Mouse (Mus musculus) neural tube, embryonic 11.5 days (tissue): Measurements from ENCODE around the gene Pecam1. TPM values are rescaled to one million over a fixed set of nuclear protein-coding genes. Genes with fewer than 3 reads are reported as not detected.

Source experiments
- ATAC-seq: fragments of 200-750 bp; cut with Nextera tagmentation; 2 replicates; pipeline ENCODE4 v1.8.0; 2017; ENCODE audit warnings: moderate number of reproducible peaks, mild to moderate bottlenecking, moderate TSS enrichment, moderate library complexity; ENCODE audit not compliant: insufficient read depth, low FRiP score, low TSS enrichment
- DNase-seq: peaks from one replicate; pipeline ENCODE4 v3.0.0-alpha.2; 2015; ENCODE audit warnings: low spot score
- H3K27ac ChIP-seq: fragments of 300-500 bp; sonication (generic); 2 replicates; pipeline ENCODE4 v1.5.1; 2014; ENCODE audit warnings: low read depth, mild to moderate bottlenecking, low read length
- H3K27me3 ChIP-seq: fragments of 300-500 bp; sonication (generic); 2 replicates; pipeline ENCODE4 v1.6.1; 2014; ENCODE audit warnings: mild to moderate bottlenecking, low read length, mixed read lengths; ENCODE audit not compliant: control insufficient read depth, insufficient read depth
- H3K36me3 ChIP-seq: fragments of 300-500 bp; sonication (generic); 2 replicates; pipeline ENCODE4 v1.6.1; 2014; ENCODE audit warnings: mild to moderate bottlenecking, low read length, moderate library complexity, mixed read lengths; ENCODE audit not compliant: control insufficient read depth, insufficient read depth
- H3K4me1 ChIP-seq: fragments of 300-500 bp; sonication (generic); 2 replicates; pipeline ENCODE4 v1.6.1; 2014; ENCODE audit warnings: low read length, mixed read lengths; ENCODE audit not compliant: control insufficient read depth, insufficient read depth
- H3K4me2 ChIP-seq: fragments of 300-500 bp; sonication (generic); 2 replicates; pipeline ENCODE4 v1.6.1; 2014; ENCODE audit warnings: low read depth, mild to moderate bottlenecking, moderate library complexity
- H3K4me3 ChIP-seq: fragments of 300-500 bp; sonication (generic); 2 replicates; pipeline ENCODE4 v1.5.1; 2014; ENCODE audit warnings: low read depth, low read length
- H3K9ac ChIP-seq: fragments of 300-500 bp; sonication (generic); 2 replicates; pipeline ENCODE4 v1.6.1; 2014; ENCODE audit warnings: mild to moderate bottlenecking, low read length
- H3K9me3 ChIP-seq: fragments of 300-500 bp; sonication (generic); 2 replicates; pipeline ENCODE4 v1.6.1; 2016; ENCODE audit warnings: low read length; ENCODE audit not compliant: control insufficient read depth
- WGBS: fragments of 180-500 bp; shearing (Covaris S2); extraction: QIAGEN DNeasy Blood & Tissue Kit; methylation state at CpG from one replicate; pipeline ENCODE4 v1.1.7; 2014; 5-methylcytosine and 5-hydroxymethylcytosine counted together
- polyA plus RNA-seq: library from polyadenylated mRNA; unstranded; fragments of >200 nt; fragmentation: Nextera tagmentation; extraction: Ambion mirVana; gene quantifications from 2 replicates; pipeline ENCODE4 v1.2.1, GENCODE M21; 2014

The Pecam1 gene
- polyA plus RNA-seq, 1 experiment from 2014 or later: 24.9 TPM

DNA sequence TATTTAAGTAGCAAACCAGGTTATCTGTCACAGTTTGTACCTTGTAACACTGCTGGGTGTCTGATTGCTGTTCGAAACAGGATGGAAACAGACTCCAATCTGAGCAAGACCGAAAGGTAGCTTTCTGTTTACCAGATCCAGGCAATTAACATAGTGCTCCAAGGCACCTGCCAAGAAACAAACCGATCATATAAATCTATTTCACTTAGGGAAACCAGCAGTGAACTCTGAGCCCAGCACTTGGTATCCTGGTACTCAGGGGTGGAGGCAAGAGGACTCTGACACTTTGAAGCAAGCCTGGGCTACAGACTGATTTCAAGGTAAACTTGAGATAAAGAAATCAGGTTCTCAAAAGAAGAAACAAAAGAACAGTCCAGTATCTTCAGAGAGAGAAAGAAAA, 27.0 kb upstream of the Pecam1 start:
- H3K4me1 ChIP-seq: no peaks in the 10 kb centered on the region
- H3K36me3 ChIP-seq: peaks cover 3% of the 10 kb centered on the region
- H3K4me2 ChIP-seq: no peak overlapping the region
- no peaks in the 10 kb centered on the region for H3K27me3 ChIP-seq
- no peak overlapping the region for H3K27ac ChIP-seq
- H3K9ac ChIP-seq: no peak overlapping the region
- WGBS: 90% methylated on average over 3 of the region's 3 CpGs
- H3K4me3 ChIP-seq: no peak overlapping the region
- no peaks in the 10 kb centered on the region for H3K9me3 ChIP-seq
- DNase-seq: no peak
- no peak for ATAC-seq

DNA sequence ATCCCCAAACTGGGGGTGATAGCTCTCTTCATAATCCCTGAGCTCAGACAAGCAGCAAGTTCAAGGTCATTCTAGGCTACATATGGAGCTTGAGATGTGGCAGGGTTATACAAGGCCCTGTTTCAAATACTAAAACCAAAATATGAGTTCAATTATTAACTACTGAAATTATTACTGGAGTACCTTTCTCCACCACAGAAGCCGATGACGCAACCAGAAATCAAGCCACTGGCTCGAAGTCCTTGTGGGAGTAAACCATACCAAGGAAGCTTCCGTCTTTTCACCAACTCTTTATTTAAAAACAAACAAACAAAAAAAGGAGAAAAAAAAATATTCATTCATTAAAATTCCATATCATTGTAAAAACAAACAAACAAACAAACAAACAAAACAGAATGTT, 26.5 kb upstream of the Pecam1 start:
- Histone ChIP-seq H3K9me3 (no peaks in the 10 kb centered on the region), H3K9ac (no peak overlapping the region), H3K4me3 (no peak overlapping the region), H3K27me3 (no peaks in the 10 kb centered on the region), H3K36me3 (peaks cover 3% of the 10 kb centered on the region), H3K4me2 (no peak overlapping the region), H3K4me1 (no peaks in the 10 kb centered on the region), H3K27ac (no peak overlapping the region)
- DNase-seq (no peak), ATAC-seq (no peak)
- WGBS: 95% methylated on average over 4 of the region's 4 CpGs

DNA sequence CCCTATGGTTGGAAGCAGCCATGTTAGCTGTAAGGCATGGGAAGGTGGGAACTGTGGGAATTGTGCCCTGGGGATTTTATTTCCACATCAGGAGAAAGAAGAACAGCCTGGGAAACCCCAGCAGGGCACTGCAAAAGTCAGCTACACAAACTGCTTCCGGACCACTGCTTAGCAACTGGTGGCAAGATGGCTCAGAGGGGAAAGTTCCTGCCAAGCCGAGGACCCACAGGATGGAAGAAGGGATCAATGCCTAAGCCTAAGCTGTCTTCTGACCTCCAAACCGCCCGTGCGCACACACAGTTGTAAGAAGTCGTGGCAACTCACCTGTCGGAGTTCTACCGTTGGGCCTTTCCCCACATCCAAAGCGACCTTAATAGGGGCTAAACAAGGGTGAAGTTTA, 22.6 kb upstream of the Pecam1 start:
- Histone ChIP-seq H3K27me3 (no peaks in the 10 kb centered on the region), H3K9me3 (no peaks in the 10 kb centered on the region), H3K36me3 (peaks cover 11% of the 10 kb centered on the region), H3K4me1 (no peaks in the 10 kb centered on the region), H3K4me2 (no peak overlapping the region), H3K27ac (no peak overlapping the region), H3K4me3 (no peak overlapping the region), H3K9ac (no peak overlapping the region)
- no peak for DNase-seq
- WGBS: 92% methylated on average over 9 of the region's 9 CpGs
- ATAC-seq: no peak

DNA sequence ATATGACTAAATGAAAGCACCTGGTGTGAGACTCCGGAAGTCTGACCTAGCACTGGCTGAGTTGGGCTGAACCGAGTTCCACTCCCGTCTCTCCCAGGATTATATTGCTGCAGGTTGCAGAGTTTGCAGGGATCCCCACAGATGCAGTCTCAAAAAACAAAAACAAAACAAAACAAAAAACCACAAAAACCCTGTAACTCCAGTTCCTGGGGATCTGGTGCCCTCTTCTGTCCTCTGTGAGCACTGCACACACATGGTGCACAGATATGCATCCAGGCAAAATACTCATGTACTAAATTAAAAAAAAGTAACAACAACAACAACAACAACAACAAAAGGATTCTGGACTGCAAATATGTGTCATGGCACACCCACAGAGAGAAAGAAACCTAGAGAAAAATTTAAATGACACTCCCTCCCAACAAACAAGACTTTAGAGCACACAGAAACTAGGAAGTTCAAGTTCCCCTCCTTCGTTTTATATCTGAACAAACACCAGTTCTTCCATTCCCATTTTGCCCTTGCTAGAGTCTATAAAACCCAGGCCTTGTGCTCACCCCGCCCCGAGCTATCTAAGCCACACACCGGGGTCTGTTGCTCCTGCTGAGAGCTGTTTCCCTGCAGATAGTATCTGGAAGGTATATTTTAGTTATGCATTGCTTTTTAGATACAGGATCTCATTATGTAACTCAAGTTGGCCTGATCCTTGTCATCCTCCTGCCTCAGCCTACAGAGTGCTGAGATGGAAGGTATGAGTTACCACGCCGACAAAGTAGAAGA, 20.0 kb upstream of the Pecam1 start:
- H3K4me3 ChIP-seq: no peak overlapping the region
- ATAC-seq (no peak), DNase-seq (no peak)
- no peak overlapping the region for H3K9ac ChIP-seq
- WGBS: 97% methylated on average over 9 of the region's 9 CpGs
- peaks cover 21% of the 10 kb centered on the region for H3K36me3 ChIP-seq
- no peaks in the 10 kb centered on the region for H3K4me1 ChIP-seq
- H3K27me3 ChIP-seq: no peaks in the 10 kb centered on the region
- H3K9me3 ChIP-seq: no peaks in the 10 kb centered on the region
- H3K27ac ChIP-seq: no peak overlapping the region
- H3K4me2 ChIP-seq: no peak overlapping the region

DNA sequence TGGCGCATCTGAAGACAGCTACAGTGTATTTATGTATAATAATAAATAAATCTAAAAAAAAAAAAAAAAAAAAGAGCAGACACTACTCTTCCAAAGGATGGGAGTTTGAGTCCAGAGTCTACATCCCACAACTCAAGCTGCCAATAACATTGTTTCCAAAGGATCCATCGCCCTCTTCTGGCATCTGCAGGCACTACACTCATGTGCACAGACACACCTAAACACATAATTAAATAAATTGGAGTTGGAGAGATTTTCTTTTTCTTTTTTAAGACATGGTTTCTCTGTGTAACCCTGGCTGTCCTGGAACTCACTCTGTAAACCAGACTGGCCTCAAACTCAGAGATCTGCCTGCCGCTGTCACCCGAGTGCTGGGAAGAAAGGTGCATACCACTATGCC, 17.1 kb upstream of the Pecam1 start:
- H3K4me1 ChIP-seq: no peaks in the 10 kb centered on the region
- H3K9me3 ChIP-seq: no peaks in the 10 kb centered on the region
- no peak overlapping the region for H3K4me3 ChIP-seq
- 93% methylated on average over 4 of the region's 4 CpGs for WGBS
- H3K9ac ChIP-seq: no peak overlapping the region
- DNase-seq (no peak), ATAC-seq (no peak)
- no peak overlapping the region for H3K27ac ChIP-seq
- H3K4me2 ChIP-seq: no peak overlapping the region
- H3K36me3 ChIP-seq: peaks cover 21% of the 10 kb centered on the region
- H3K27me3 ChIP-seq: no peaks in the 10 kb centered on the region

DNA sequence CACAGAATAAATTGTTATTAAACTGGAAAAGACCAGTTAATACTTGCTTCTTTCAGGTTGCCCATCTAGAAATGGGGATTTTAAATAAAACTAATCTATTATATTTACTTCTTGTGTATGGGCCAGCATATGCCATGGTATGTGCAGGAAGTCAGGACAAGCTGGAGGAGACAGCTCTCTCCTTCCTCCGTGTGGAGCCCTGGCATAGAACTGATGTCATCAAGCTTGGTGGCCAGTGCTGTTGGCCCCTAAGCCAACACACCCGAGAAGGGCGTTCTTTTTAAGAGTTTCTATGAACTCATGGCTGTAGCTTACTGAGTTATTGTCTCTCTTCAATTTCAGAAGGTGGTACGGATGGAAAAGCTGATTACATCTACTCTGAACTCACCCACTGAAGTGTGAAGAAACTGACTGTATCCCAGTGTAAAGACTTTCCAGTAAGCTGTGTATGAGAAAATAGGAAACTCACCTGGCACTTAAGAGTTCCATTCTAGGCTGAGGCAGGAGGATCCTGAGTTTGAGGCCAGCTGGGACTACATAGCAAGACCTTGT, 16.3 kb upstream of the Pecam1 start:
- no peak for ATAC-seq
- Histone ChIP-seq H3K9ac (no peak overlapping the region), H3K27ac (no peak overlapping the region), H3K4me1 (no peaks in the 10 kb centered on the region), H3K9me3 (no peaks in the 10 kb centered on the region), H3K36me3 (peaks cover 21% of the 10 kb centered on the region), H3K27me3 (no peaks in the 10 kb centered on the region), H3K4me2 (no peak overlapping the region), H3K4me3 (no peak overlapping the region)
- DNase-seq: no peak
- 94% methylated on average over 4 of the region's 4 CpGs for WGBS

DNA sequence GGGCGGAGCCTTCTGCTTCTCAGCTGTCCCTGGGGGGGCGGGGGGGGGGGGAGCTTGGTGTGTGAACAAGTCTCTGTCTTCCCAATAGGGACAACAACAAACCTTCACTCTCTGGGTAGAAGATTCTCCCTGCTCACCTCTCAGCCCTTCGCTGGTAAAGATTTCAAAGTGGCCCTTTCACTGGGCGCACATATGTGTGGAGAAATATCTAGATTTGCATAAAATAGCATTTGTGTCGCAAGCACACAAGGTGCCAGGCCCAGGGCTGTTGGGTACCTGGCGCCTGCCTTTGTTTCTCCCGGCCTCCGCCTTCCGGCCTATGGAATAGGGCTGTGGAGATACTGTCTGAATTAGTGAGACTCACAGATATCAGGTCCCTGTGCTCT, 12.4 kb upstream of the Pecam1 start:
- Histone ChIP-seq H3K9me3 (no peaks in the 10 kb centered on the region), H3K9ac (no peak overlapping the region), H3K4me1 (no peaks in the 10 kb centered on the region), H3K27me3 (no peaks in the 10 kb centered on the region), H3K4me2 (no peak overlapping the region), H3K27ac (no peak overlapping the region), H3K36me3 (peaks cover 7% of the 10 kb centered on the region), H3K4me3 (no peak overlapping the region)
- WGBS: 90% methylated on average over 8 of the region's 9 CpGs
- DNase-seq (no peak), ATAC-seq (no peak)

DNA sequence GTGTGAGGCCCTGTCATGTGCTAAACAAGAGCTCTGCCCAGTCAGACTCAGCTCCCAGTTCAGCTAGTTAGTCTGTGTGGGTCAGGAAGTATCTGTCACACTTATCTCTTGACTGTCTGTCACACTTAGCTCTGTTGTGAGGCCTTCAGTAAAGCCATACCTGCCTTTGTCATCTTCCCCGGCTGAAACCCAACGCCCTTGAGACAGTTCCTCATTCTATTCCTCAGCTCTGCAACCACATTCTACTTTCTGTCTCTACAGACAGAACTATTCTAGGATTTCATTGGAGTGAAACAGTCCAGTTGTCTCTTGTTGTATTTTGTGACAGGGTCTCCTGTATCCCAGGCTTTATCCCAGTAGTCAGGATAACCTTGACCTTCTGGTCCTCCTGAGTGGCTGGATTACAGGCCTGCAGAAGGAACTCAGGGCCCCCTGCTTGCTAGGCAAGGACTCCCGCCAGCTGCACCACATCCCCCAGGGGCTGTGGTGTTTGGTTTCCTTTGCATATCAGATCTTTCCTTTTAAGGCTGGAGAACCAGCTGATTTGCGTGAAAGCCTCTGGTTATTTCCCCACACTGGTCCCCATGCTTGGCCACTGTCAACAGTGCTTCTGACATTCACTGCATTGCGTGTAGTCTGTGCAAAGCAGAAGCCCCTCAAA, 11.8 kb upstream of the Pecam1 start:
- no peak for DNase-seq

DNA sequence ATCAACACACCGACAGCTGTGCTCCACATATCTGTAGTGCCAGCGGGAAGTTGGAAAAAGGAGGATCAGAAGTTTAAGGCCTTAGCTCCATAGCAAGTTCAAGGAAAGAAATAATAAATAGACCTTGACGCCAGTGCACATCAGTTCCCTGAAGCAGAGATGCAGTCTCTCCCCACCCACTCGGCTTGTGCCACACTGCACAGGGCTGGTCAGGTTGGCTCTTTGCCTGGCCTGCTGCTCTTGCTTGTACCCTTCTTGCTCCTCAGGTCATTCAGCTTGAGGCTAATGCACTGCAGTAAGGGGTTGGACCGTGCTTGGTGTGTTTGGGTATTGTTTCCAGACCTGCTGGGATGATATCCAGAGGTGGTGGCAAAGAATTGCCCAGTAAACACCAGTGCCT, 10.1 kb upstream of the Pecam1 start:
- Histone ChIP-seq H3K9me3 (no peaks in the 10 kb centered on the region), H3K27ac (no peak overlapping the region), H3K4me2 (no peak overlapping the region), H3K9ac (no peak overlapping the region), H3K4me1 (no peaks in the 10 kb centered on the region), H3K4me3 (no peak overlapping the region), H3K27me3 (no peaks in the 10 kb centered on the region), H3K36me3 (no peaks in the 10 kb centered on the region)
- DNase-seq (no peak), ATAC-seq (no peak)
- WGBS: 95% methylated on average over 5 of the region's 5 CpGs

More for the DNA sequence above, 11.8 kb upstream of the Pecam1 start:
- Histone ChIP-seq H3K4me1 (no peaks in the 10 kb centered on the region), H3K27ac (0 out of 2 replicates have a peak overlapping the region, but pooled peaks have one; percentile 21), H3K4me2 (no peak overlapping the region), H3K36me3 (peaks cover 4% of the 10 kb centered on the region; the same call in 1 of the 2 replicates), H3K27me3 (no peaks in the 10 kb centered on the region), H3K4me3 (no peak overlapping the region), H3K9ac (no peak overlapping the region), H3K9me3 (no peaks in the 10 kb centered on the region)
- no peak for ATAC-seq
- WGBS: 57% methylated on average over 5 of the region's 5 CpGs
